8 mouse cellular contexts compared by ENCODE assay signal in genomic region chr4:155222552-155222840, GRCm38 (mm10). TPM values are rescaled to one million over a fixed set of nuclear protein-coding genes. Genes with fewer than 3 reads are reported as not detected.
A peak's percentile ranks its signal among the peaks of the same experiment; 100 is the strongest.
DNase-seq lines count a peak whose midpoint lies in the region; ATAC-seq lines count a peak whose summit lies in the region.

Ski (minus strand) TSS chr4:155222592.

- H3K9me3 ChIP-seq in kidney, embryonic 16.5 days (ENCODE audit: low read length), result no peaks in the 10 kb centered on the region
- H3K9me3 ChIP-seq in heart, embryonic 10.5 days, result no peaks in the 10 kb centered on the region

- peaks cover 43% of the 10 kb centered on the region for H3K4me1 ChIP-seq in kidney, embryonic 16.5 days (ENCODE audit: insufficient read depth, low read length)
- peaks cover 65% of the 10 kb centered on the region for H3K4me1 ChIP-seq in heart, embryonic 10.5 days

- 0% methylated on average over 21 of the region's 63 CpGs for WGBS in kidney, embryonic 16.5 days
- WGBS in heart, embryonic 10.5 days, result 27% methylated on average over 57 of the region's 63 CpGs

- H3K9ac ChIP-seq in kidney, embryonic 16.5 days (replicated peaks; ENCODE audit: low read length), result peak within 1 kb of the TSS; percentile 94

- peak within 1 kb of the TSS; percentile 97 for H3K4me2 ChIP-seq in kidney, embryonic 16.5 days (replicated peaks; ENCODE audit: low read depth, low read length)

- no peak for ATAC-seq in kidney, embryonic 16.5 days (ENCODE audit: low FRiP score, low TSS enrichment)
- no peak for ATAC-seq in monocyte, adult 5-6 weeks (replicated peaks; ENCODE audit: insufficient number of reproducible peaks, low FRiP score, low TSS enrichment, poor library complexity, severe bottlenecking)

- no peaks in the 10 kb centered on the region for H3K36me3 ChIP-seq in kidney, embryonic 16.5 days (ENCODE audit: insufficient read depth, low read length)
- no peaks in the 10 kb centered on the region for H3K36me3 ChIP-seq in heart, embryonic 10.5 days

- DNase-seq in kidney, postnatal 25 days, result no peak
- no peak for DNase-seq in adrenal gland, postnatal 4 days (ENCODE audit: low spot score in 2 of 2)
- DNase-seq in heart, embryonic 10.5 days (ENCODE audit: low spot score), result no peak
- DNase-seq in layer of hippocampus, postnatal 36 days, result no peak
- no peak for DNase-seq in thymus, postnatal 4 days
- DNase-seq in cerebellum, adult 8-10 months, result no peak

- H3K27ac ChIP-seq in kidney, embryonic 16.5 days (ENCODE audit: low read length), result peak within 1 kb of the TSS; percentile 93
- H3K27ac ChIP-seq in heart, embryonic 10.5 days, result peak within 1 kb of the TSS; percentile 97

- peak within 1 kb of the TSS; percentile 89 for H3K4me3 ChIP-seq in kidney, embryonic 16.5 days (ENCODE audit: low read length)
- peak within 1 kb of the TSS; percentile 97 for H3K4me3 ChIP-seq in heart, embryonic 10.5 days

- H3K27me3 ChIP-seq in kidney, embryonic 16.5 days (ENCODE audit: insufficient read depth, low read length), result no peaks in the 10 kb centered on the region
- no peaks in the 10 kb centered on the region for H3K27me3 ChIP-seq in heart, embryonic 10.5 days (ENCODE audit: insufficient read depth, poor library complexity, severe bottlenecking)

RNA-seq across cellular contexts. Expression of gene Ski, which starts in this region (rescaled TPM):
- 14.5 and 15.9 TPM in 2 replicates for polyA plus RNA-seq in kidney, embryonic 16.5 days (2015; fragmentation: Nextera tagmentation; extraction: Ambion mirVana)
- 100 to 1,000 TPM; 106 to 111 TPM for total RNA-seq in adrenal gland, postnatal 4 days (2021)
- 7.5 and 11.3 TPM in 2 replicates for polyA plus RNA-seq in heart, embryonic 10.5 days (2016; fragmentation: Nextera tagmentation; extraction: Ambion mirVana)
- 100 to 1,000 TPM; 126 to 132 TPM for total RNA-seq in layer of hippocampus, postnatal 36 days (2021)
- total RNA-seq in monocyte, adult 5-6 weeks (2017), result 13.5 to 26.2 TPM (median 17.7 TPM) in 3 replicates
